Mouse (Mus musculus): Measurements from ENCODE around the gene Ctf2. TPM values are rescaled to one million over a fixed set of nuclear protein-coding genes. Genes with fewer than 3 reads are reported as not detected.

Gene Ctf2
- total RNA-seq, 1 experiment from 2014 or later: 0.76 TPM

Other genes with a start within 250 kb of the Ctf2 start
- gene Srcap, start 220.2 kb downstream of the Ctf2 start, total RNA-seq (2017): 12.3 to 47.6 TPM (median 26.1 TPM) in 3 replicates
- gene Gm42715, start 212.6 kb downstream of the Ctf2 start, total RNA-seq (2017): 2.3 to 18.1 TPM (median 5.0 TPM) in 3 replicates
- gene Tmem265, start 170.8 kb downstream of the Ctf2 start, total RNA-seq (2017): 4.3 to 14.7 TPM (median 5.7 TPM) in 3 replicates
- 58.5 to 75.1 TPM (median 73.4 TPM) in 3 replicates for gene Phkg2, start 158.8 kb downstream of the Ctf2 start, total RNA-seq (2017)
- gene Ccdc189, start 143.6 kb downstream of the Ctf2 start, total RNA-seq (2017): 1.1 to 2.8 TPM (median 2.6 TPM) in 3 replicates
- 67.4 to 77.5 TPM (median 69.4 TPM) in 3 replicates for gene Rnf40, start 143.4 kb downstream of the Ctf2 start, total RNA-seq (2017)
- 1.7 to 7.4 TPM (median 2.3 TPM) in 3 replicates for gene Zfp629, start 116.4 kb downstream of the Ctf2 start, total RNA-seq (2017)
- 22.5 to 27.9 TPM (median 23.5 TPM) in 3 replicates for gene Bcl7c, start 23.2 kb downstream of the Ctf2 start, total RNA-seq (2017)
- not detected in 3 replicates for gene Ctf1, start 19.4 kb downstream of the Ctf2 start, total RNA-seq (2017)
- gene Fbxl19, start 12.4 kb upstream of the Ctf2 start, total RNA-seq (2017): 2.1 to 8.5 TPM (median 3.1 TPM) in 3 replicates
- gene Orai3, start 37.6 kb upstream of the Ctf2 start, total RNA-seq (2017): 31.9 to 44.5 TPM (median 35.2 TPM) in 3 replicates
- 5.2 to 14.9 TPM (median 7.7 TPM) in 3 replicates for gene Setd1a, start 44.5 kb upstream of the Ctf2 start, total RNA-seq (2017)
- gene Gm49388, start 53.4 kb upstream of the Ctf2 start, total RNA-seq (2017): 0.87 to 3.2 TPM (median 2.2 TPM) in 3 replicates
- gene Hsd3b7, start 68.4 kb upstream of the Ctf2 start, total RNA-seq (2017): 8.6 to 11.1 TPM (median 9.4 TPM) in 3 replicates
- 98.1 to 120 TPM (median 102 TPM) in 3 replicates for gene Stx4a, start 92.1 kb upstream of the Ctf2 start, total RNA-seq (2017)
- gene Stx1b, start 92.4 kb upstream of the Ctf2 start, total RNA-seq (2017): 0.11 TPM in 1 of 3 replicates, not detected in the others
- 49.9 to 74.6 TPM (median 50.8 TPM) in 3 replicates for gene Zfp646, start 144.1 kb upstream of the Ctf2 start, total RNA-seq (2017)
- gene Zfp668, start 144.7 kb upstream of the Ctf2 start, total RNA-seq (2017): 1.6 to 7.1 TPM (median 6.4 TPM) in 3 replicates
- 0.75 TPM in 1 of 3 replicates, not detected in the others for gene Prss53, start 158.8 kb upstream of the Ctf2 start, total RNA-seq (2017)
- gene Gm21974, start 163.3 kb upstream of the Ctf2 start, total RNA-seq (2017): not detected in 3 replicates
- gene Vkorc1, start 163.5 kb upstream of the Ctf2 start, total RNA-seq (2017): 1.4 to 3.6 TPM (median 2.3 TPM) in 3 replicates
- gene Bckdk, start 171.9 kb upstream of the Ctf2 start, total RNA-seq (2017): 10.0 to 27.5 TPM (median 12.5 TPM) in 3 replicates
- gene Kat8, start 180.3 kb upstream of the Ctf2 start, total RNA-seq (2017): 48.9 to 58.0 TPM (median 55.2 TPM) in 3 replicates
- gene Prss8, start 197.9 kb upstream of the Ctf2 start, total RNA-seq (2017): not detected in 3 replicates
- gene Prss36, start 214.6 kb upstream of the Ctf2 start, total RNA-seq (2017): 1.1 TPM in 2 of 3 replicates, not detected in the other
- 85.2 to 172 TPM (median 110 TPM) in 3 replicates for gene Fus, start 235.3 kb upstream of the Ctf2 start, total RNA-seq (2017)